Mouse (Mus musculus) gonadal fat pad, adult 2 months (tissue): ENCODE measurements around the gene Ggt1. TPM values are rescaled to one million over a fixed set of nuclear protein-coding genes. Genes with fewer than 3 reads are reported as not detected.
"Not testable (repeated sequence)": the region's sequence is repeated elsewhere in the genome, so short reads cannot be mapped to it uniquely, and the experiment has no call there.

Experiments used
- DNase-seq: peaks from one replicate; pipeline ENCODE4 v3.0.0-alpha.2; 2012; ENCODE audit warnings: low read depth
- polyA plus RNA-seq: library from polyadenylated mRNA; depleted of rRNA; stranded (reverse); fragments of >200 nt; gene quantifications from 2 replicates; pipeline ENCODE4 v1.2.3, GENCODE M21; 2012

The Ggt1 gene
- polyA plus RNA-seq, 1 experiment = 127 TPM

DNA sequence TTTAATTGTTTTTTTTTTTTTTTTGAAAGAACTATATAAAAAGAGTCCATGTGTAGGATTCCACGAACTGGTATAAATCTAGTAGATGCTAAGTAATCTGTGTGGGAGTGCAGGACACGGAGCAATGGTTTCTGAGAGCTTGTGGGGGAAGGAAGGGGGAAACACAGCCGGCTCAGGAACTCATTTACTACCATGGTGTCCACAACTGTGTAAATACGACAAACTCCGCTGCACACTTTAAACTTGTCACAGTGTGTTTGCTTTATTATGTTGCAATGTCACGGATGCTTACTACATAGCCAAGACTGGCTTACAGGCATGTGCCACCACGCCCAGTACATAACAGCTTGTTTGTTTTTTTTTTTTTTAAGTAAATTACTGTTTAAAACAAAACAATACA is 11.5 kb upstream of the Ggt1 start:
- no peak for DNase-seq

DNA sequence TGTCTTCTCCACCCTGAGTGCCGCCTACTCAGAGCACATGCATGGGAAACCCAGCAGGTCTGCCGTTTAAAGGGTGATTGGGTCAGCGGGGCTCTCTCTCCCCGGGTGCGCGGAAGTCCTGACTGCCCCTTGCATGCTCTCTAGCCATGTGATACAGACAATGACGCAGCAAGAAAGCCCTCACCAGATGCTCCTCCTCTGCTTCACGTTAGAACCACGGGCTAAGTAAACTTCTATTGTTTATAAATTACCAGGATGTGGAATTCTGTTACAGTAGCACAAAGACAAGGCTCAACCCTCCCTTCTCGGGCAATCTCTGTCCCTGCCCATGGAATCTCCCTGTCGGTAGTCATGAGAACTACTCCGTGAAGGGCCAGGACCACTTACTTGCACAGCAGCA is 10.2 kb upstream of the Ggt1 start:
- DNase-seq = no peak

DNA sequence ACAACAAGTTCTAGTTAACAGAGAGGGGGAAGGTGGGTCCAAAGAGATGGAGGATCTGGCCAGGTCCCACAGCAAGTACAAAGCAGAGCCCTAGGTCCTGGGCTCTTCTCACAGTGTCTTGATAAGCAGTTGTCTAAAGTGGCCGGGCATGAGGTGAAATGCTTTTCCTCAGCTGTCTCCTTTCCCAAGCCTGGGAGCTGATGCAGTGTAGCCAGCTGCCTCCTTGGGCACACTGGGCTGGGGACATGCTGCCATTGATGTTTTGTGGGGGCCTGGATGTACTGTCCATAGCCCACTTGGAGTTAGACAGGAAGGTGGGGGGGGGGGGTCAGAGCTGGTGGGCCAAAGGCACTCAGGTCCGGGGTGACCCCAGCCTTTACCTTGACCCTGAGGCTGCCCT is 9.3 kb upstream of the Ggt1 start:
- DNase-seq = no peak

DNA sequence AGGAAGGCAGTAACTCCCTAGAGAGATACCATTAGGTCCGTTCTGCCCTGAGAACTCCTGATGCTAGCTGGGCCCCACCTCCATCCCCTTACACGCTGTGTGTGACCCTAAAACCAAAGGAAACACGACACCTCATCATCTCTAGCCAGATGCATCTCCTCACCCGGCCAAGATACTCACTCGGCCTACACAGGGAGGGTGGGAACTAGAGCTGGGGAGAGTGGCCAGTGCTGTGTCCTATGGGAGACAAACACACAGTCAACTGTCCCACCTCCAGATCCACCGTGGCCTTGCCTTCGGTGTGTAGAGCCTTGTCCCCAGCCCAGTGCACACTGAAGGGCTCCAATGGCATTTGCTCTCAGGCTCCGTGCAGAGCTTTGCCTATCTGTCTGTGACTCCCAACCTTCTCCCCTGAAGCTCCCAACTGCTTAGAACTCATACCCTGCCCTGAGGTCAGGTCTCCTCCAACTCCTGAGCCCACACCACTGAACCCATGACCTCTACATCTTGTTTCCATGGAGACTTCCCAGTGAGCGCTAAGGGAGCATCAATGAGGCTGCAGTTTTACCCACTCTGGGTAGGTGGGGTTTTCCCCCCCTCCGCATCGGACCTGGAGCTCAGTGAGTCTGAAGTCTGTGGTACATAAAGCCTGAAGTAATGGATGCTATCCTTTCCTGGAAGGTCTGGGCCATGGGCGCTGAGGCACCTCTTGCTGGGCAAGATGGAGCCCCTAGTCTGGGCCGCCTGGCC is 8.5 kb upstream of the Ggt1 start:
- no peak for DNase-seq

DNA sequence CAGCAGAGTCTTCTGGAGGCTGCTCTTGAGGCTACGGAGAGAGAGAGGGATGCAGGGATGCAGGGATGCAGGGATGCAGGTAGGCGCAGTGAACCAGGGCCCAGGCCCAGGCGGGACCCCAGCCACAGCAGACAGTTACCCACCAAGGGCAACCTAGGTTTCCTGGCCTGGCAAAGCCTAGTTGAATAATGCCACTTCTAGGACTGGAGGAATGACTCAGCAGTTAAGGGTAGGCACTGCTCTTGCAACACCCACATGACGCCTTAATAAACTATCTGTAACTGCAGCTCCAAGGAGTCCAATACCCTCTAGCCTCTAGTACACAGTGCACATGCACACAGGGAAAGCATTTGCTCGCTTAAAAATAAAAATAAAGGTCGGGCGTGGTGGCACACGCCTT is 7.3 kb upstream of the Ggt1 start:
- DNase-seq = no peak

DNA sequence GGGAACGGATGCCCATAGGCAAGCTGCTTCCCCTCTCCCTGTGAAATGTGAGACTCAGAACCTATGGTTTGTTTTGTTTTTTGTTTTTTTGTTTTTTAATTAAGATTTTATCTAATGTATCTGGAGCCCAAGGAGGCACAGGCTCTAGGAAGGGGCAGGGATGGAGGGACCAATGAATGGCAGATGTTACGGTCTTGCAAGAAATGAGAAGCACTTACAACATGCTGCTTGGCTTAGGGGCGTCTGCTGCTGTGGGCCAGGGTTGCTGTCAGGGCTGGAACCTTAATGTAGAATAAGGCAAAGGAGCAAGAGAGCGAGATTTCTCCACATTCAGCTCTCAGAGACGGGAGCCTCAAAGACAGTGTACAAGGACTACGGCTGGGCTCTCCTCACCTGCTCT is 5.8 kb upstream of the Ggt1 start:
- no peak for DNase-seq

DNA sequence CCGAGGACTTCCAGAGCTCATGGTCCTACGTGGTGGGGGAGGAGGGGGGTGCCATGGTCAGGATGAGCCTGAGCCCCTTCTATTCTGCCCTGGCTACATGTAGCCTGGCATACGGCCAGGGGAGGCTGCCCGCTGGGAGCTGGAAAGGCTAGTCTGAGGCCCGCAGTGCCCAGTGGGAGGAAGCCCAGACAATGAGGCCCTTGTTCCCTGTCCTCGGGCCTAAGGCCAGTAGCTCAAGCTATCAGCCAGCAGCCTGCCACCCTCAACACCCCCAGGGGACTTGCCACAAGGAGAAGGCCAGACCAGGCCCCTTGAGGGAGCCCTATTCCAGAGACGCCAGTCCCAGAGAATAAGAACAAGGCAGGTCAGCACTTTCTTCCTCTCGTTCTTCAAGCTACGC is 5.4 kb upstream of the Ggt1 start:
- no peak for DNase-seq

DNA sequence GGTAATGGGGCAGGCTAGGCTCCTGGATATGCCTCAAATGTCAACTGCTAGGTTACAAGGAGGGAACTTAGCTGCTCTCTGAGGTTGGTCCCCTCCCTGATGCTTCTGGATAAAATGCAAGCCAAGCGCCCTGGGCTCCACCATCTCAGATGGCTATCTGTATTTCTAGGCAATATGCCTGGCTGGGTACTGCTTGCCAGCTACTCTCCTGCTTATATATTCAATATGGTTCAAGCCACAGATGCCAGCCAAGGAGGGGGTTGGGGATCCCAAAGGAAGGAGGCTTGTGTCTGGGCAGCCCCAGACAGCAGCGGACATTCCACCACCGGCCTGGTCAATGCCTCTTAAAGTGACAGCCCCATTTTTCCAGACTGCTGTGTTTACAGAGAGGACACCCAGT is 2.9 kb upstream of the Ggt1 start:
- peak; percentile 56 for DNase-seq

DNA sequence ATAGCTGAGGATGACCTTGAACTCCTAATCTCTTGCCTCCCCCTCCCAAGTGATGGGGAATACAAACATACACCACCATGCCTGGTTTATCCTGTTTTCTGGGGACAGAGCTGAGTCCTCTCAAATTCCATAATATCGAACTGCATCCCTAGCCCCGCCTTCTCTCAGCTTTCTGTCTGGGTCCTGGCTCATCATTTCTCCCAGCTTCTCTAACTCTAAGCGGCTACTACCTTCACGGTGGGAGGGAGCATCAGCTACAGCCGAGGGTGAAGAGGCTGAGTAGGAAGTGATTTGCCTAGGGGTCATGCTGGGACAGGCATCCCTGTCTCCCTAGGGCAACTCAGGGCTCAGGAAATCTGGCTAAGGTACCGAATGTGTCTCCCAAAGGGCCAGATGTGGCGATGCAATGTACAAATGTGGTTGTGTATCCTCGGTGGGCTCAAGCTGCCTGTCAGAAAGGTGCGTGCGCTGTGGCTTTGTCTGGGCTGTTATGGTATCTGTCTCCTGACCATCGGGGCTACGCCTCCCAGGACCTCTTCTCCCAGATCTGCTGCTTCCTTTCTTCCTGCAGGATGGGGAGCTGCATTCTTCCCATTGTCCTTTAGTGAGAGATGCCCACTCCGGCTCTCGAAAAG is 2.2 kb upstream of the Ggt1 start:
- no peak for DNase-seq

DNA sequence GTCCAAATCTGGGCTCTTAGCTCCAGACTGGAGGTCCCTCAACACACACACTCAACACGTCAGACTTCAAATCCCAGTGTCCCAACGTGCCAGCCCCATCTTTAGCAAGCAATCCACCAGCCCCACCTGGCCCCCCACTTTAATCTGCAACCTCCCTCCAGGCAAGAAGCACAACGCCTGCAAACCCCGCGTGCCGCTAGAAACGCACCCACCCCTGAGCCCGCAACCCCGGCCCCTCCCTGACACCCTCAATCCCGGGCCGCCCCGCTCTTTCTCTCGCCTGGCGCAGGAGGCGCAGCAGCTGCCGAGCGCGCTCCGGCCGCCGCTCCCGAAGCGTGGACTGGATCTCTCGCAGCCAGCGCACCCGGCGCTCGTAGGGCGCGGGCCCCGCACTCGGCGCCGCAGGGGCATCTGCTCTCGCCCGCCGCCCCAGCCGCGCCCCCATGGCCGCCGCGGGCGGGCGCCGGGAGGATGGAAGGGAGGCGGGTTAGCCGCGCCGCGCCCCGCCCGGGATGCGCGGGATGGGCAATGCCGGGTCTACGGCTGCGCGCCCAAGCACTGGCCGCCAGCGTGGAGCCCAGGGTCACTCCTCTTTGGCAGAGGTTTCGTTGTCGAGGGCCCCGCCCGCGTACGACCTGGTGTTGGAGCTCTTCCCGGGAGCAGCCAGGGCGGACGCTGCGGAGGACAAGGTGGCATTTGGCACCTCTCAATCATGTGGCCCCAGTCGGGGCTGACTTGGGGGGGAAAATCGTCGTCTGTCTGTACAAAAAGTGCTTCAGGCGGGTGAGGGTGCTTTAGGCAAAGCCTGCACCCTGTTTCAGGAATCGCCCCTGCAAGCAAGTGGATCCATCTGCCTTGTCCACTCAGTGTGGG is 1.5 kb upstream of the Ggt1 start, which contains the start of gene Lrrc75b:
Lrrc75b (minus strand) TSS at position 655 of the 873 bp plus-strand sequence.
- no peak for DNase-seq

DNA sequence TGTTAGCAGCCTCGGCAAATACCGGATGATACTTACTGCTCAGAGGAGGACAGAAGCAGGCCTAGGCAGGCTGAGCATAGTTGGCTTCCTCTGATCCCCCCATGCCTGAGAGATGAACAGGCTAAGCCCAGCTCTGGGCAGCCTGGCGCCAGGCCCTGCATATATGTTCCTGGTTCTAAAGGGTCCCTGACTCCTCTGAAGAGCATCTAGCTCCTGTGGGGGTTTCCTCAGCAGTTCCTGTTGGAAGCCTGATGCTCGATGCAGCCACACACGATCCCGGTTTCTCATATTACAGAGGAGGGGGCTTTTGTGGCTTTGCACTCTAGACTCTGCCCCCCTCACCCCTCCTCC is 880 bp upstream of the Ggt1 start:
- no peak for DNase-seq

DNA sequence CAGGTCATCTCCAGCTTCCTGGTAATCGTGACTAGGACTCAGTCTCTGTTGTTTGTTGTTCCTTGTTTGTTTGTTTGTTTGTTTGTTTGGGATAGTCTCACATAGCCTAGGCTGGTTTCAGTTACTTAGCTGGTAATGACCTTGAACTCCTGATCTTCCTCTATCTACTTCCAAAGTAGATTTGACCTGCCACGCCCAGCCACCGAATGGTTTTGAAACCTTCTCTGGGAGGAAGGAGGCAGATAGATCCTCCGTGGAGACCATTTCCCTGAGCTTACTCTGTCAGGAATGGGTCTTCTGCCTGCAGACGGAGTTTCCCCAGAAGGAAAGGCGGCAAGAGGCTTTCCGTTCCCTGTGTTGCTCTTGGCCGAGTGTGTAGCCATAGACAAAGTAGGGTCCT is 1.2 kb downstream of the Ggt1 start:
- no peak for DNase-seq

DNA sequence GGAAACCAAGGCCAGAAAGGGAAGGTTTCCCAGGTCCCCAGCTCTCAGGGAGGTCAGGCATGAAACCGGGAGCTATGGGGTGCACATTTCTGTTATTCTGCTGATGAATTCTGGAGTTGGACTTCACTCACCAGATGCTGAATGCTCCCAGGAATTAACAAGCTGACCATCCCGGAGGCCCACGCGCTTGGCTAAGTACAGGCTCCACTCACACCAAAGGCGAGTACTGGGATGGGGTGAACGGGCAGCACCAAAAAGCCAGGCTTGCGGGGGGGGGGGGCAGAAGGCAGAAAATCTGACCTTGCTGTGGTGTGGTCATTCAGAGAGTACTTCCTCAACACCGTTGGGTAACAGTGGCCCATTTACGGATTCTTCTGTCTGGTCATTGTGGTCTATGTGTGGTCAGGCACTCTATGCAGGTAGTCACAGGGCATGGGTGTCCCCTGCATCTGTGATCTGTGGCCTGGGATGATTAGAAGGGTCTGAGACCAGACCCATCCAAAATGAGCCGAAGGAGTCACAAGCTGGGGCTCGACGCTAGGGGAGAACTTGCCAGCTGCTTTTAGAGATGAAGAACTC is 3.4 kb downstream of the Ggt1 start:
- no peak for DNase-seq

DNA sequence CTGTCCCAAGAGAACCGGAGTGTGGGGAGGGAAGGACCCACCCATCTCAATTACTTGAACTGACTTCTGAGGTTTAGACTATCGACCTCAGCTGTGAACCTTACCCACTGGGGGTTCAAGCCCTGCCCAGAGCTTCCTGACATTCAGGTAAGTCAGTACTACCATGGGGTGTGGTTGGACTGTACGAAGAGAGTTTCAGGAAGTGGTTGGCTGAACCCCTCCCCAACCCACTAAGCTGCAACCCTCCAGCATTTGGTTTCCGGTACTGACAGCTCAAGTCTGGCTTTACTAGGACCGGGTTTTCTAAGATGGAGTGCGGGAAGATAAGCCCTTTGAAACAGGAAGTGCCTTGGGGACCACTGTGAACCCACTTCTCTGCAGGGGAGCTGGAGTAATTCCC is 4.0 kb downstream of the Ggt1 start:
- no peak for DNase-seq

DNA sequence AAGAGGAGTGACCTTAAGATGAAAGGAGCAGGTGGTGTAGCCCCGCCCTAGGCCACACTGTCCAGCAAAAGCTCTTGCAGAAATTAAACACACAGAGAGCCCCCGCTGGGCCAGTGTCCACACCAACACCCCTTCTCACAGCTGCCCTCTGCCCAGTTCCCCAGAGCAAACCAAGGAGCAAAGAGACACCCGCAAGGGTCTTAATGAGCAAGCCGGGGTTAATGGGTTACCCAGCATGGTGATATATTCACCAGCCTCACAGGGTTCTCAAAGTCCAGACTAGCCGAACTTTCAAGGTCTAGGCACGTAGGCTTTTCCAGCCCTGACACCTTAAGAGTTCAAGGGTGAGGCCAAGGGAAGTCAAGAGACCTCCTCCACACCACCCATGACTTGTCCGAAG is 4.5 kb downstream of the Ggt1 start:
- no peak for DNase-seq

DNA sequence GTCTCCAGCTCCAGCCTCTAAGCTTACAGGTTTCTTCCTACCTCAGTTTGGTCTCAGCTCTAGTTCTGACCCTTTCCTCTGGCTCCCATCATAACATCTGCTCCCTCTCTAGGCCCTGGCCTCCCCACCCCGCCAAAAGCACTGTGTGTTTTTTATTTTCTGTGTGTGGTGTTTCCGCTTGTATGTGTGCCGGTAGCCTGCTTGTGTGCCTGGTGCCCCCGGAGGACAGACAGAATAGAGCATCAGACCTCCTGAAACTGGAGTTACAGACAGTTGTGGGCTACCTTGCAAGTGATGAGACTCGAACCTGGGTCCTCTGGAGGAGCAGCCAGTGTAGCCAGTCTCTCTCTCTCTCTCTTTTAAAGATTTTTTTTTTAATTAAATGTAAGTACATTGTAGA is 4.9 kb downstream of the Ggt1 start:
- DNase-seq = no peak

DNA sequence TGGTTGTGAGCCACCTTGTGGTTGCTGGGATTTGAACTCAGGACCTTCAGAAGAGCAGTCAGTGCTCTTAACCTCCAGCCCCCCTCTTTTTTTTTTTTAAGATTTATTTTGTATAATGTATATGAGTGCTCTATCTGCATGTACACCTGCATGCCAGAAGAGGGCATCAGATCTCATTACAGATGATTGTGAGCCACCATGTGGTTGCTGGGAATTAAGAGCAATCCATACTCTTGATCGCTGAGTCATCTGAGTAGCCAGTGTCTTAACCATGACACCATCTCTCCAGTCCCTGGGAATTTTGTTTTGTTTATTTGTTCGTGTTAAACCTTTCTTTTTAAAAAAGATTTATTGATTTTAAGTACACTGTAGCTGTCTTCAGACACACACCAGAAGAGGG is 5.4 kb downstream of the Ggt1 start:
- DNase-seq = not testable (repeated sequence)

DNA sequence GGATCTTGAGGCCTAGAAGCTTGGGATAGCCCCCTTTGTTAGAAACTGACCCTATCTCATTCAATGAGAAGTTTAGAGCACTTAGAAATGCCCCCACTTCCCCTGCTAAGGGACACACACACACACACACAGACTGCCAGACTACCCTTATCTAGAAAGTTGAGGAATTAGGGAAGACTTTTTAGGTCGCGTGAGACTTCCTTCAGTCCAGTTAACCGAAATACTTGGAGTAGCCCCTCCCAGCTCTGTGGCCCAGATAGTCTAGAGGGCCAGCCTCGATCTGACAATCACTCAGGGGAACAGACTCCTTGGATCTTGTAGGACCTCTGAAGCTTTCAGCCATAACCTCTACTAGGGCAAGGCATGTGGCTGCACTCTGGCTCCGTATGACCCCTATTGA is 6.6 kb downstream of the Ggt1 start:
- no peak for DNase-seq

DNA sequence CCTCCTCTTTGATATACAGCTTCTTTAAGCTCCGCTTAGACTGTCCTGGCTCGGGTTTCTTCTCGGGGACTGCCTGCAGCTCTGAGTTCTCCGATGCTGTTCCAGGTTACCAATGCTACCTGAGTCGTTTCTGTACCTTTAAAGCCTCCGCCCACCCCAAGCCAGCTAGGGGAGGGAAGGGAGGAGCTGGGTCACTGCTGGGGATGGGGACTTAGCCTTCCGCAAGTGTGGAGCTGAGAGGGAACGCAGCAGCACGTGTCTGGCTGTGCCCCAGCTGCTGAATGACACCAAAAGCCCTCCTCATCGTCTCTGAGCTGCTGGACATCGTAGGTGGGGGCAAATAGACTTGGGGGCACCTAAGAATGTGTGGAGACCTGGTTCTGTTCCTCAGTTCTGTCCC is 7.0 kb downstream of the Ggt1 start:
- no peak for DNase-seq

DNA sequence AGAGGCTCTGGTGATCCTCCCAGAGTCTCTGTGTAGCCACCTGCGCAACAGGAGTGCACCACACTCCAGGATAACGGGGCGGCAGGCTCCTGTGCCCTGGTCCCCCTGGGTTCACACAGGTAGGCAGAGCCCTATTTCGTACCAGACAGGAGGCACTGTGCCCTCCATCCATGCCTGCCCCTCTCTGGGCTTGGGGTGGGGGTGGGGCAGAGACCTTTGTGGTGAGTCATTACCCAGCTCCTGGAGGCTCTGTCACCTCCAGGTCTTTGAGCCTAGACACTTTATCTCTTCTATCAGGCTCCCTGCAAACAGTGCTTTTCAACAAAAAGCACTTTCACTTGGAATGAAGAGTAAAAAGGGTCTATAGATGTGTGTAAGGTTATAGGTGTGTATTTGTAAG is 7.4 kb downstream of the Ggt1 start:
- no peak for DNase-seq

DNA sequence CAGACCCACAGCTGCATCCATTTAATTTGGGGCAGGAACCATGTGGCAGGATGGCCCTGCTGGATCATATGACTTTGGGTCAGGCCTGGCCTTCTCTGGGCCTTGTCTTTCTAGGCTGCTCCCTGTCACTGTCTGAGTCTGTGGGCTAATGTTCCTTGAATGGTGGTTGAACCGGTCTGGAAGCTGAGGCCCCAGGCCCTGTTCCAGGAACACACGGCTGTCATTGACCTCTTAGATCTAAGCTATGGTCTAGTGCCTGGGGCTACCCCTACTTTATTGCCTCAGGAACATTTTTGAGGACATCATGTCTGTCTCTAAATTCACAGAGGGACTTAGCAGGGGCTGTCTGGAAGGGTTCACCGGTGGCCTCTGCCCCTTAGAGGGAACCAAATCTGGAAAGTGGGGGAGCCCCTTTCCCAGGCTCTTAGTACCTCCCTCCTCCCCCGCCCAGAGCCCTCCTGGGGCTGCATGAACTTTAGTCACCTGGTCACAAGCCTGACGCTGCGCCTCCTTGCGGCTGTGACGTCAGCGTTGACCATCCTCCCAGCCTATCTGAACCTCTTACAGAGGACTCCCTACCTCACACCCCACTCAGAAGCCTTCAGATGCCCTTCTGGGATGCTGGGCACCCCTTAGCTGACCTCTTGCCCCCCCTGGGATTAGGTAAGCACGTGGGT is 9.7 kb downstream of the Ggt1 start:
- no peak for DNase-seq

DNA sequence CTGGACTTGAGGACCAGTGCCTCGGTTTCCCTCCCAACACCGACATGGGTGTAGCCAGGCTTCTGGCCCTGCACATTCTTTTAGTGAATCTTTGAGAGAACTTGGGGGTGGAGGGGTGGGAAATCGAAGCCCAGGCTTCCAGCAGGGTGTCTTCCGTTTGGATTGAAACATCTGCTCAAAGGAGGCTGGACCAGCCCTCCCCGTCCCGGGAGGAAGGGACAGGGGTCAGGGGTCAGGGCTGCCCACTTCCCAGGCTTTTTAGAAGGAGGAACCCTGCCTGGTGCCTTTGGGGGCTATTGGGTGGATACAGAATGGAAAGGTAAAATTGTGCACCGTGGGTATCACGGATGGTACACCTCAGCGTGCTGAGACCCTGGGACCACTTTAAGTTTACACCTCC is 10.5 kb downstream of the Ggt1 start:
- DNase-seq = no peak
